Mouse (Mus musculus) ovary, adult 18-20 months (tissue): Measurements from ENCODE around the gene Zfp281.
A peak's percentile ranks its signal among the peaks of the same experiment; 100 is the strongest.

ENCODE experiments used
- DNase-seq: peaks from one replicate; pipeline ENCODE4 v3.0.0; 2022; ENCODE audit warnings: low spot score, mixed read lengths

The Zfp281 gene

DNA sequence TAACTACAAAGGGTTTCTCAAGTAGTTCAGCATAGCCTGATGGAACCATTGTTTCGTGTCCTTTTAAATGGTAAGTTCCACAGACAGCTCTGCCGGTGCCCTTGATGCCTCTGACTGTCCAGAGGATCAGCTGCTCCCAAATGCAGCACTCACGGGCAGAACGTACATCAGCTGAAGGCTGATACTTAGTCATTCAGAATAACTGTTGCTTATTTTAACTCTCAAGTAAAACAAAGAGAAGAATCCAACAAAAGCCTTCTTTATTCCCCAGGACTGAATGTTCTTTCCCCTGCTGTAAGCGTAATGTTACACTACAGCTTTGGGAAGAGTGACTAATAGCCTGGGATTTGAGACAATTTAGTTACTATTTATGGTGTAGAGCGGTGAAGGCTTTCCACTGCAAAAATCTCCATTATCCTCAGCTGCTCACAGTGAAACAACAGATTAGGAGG is 11.4 kb upstream of the Zfp281 start:
- no peak for DNase-seq

- DNase-seq, result no peak
Measured at GRCm38 (mm10) chr1:136614748-136615440, 9.8 kb upstream of the Zfp281 start.

DNA sequence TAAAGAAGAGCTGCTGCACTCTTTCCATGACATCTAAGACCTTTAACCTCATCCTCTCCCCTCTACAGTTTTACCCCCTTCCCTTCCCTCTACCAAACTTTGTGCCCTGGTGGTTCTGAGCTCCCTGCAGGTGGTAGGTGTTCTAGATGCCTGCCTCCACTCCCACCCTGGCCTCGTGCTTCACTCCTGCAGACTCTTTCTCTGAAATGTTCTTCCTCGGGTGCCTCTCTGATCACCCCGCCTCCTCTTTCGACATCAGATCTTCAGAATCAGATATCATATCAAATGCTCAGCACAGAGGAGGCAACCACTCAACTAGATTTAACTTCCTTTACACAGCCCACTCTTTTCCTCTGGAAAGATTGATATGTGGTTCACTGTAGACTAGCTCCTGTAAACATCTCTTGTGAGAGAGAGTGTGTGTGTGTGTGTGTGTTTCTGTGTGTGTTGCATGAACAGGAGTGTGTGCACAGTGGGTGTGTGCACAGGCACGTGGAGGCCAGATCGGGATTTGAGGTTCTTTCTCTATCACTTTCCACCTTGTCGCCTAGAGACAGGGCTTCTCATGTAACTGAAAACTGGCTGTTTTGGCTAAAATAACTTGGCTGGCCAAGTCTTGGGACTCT is 7.4 kb upstream of the Zfp281 start:
- no peak for DNase-seq

DNA sequence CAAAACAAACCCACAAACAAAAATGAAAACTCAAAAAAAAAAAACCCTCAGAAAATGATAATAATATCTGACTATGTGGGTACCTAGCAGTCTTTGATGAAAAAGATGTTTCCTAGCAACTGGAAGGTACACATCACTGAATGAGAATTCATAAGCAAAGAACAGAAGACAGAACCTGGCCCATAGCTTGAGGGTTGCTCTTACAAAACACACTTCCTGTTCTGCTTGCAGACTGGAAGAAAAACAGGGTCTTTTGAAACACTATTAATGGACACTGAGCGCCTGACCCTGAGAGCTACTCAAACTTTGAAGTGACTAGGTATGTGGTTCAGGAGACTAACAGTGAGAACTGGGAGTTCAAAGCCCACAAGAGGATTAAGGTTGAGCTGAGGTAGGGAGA is 6.1 kb upstream of the Zfp281 start:
- DNase-seq, result no peak

GRCm38 (mm10) chr1:136625019-136625895 is 556 bp downstream of the Zfp281 start:
- DNase-seq, result peak; percentile 7

DNA sequence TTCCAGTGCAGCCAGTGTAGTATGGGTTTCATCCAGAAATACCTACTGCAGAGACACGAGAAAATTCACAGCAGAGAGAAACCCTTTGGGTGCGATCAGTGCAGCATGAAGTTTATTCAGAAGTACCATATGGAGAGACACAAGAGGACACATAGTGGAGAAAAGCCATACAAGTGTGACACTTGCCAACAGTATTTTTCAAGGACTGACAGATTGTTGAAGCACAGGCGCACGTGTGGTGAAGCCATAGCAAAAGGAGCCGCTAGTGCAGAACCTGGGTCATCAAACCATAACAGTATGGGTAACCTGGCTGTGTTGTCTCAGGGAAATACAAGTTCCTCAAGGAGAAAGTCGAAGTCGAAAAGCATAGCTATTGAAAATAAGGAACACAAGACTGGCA is 1.4 kb downstream of the Zfp281 start:
- no peak for DNase-seq

DNA sequence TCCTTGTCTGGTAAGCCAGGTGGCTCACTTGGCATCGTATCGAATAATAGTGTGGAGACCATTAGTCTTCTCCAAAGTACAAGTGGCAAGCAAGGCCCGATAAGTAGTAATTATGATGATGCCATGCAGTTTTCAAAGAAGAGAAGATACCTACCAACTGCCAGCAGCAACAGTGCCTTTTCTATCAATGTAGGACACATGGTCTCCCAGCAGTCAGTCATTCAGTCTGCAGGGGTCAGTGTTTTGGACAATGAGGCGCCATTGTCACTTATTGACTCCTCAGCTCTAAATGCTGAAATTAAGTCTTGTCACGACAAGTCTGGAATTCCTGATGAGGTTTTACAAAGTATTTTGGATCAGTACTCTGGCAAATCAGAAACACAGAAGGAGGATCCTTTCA is 2.1 kb downstream of the Zfp281 start:
- no peak for DNase-seq

GRCm38 (mm10) chr1:136627591-136627990 is 2.9 kb downstream of the Zfp281 start:
- no peak for DNase-seq

- no peak for DNase-seq
Measured at GRCm38 (mm10) chr1:136632891-136633290, 8.2 kb downstream of the Zfp281 start.

DNA sequence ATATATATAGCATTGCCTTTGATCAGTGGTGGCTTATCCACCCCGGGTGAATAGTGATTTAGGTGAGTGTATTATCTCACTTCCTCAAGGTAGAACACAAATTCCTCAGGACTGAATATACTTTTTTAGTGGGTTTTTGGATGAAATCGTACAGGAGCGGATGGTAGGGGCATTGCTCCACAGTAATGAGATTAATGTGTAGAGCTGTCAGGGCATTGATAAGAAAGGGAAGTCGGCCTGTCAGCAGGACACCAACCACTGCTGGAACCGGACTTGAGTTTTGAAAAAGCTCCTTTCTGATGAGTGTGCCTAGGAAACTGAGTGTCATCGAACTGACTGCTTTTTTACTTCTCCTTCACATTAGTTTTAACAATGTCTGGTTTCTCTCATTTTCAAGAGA is 10.9 kb downstream of the Zfp281 start:
- no peak for DNase-seq

DNA sequence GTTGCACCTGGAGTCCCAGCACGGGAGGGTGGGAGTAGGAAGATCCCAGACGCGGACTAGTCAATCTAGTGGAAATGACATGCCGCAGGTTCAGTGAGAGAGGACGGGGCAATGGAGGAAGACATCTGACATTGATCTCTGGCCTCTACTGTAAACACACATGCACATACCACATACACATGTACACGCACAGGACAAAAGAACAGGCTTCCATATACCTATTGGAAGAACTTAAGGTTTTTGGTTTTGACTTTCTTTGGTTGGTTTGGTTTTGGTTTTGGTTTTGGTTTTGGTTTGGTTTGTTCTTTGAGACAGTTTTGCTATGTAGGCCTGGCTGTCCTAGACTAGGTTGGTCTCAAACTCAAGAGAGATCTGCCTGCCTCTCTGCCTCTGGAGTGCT is 12.2 kb downstream of the Zfp281 start:
- DNase-seq, result no peak

GRCm38 (mm10) chr1:136637696-136638095 is 13.0 kb downstream of the Zfp281 start:
- no peak for DNase-seq

DNA sequence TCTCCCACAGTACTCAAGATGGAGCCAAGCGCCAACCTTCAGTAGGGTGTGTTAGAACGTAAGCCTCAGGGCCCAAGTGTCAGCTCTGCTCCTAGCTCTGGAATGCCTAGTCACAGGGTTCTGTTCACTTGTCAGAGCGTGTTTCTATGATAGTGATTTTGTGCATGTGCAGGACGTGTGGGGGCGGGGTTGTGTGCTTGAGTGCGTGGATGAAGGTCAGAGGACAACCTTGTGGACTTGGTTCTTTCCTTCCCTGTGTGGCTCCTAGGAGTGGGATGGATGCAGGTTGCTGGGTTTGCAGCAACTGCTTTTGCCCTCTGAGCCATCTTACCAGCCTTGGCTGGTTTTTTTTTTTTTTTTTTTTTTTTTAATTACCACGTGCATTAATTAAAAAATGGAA is 13.5 kb downstream of the Zfp281 start:
- DNase-seq, result no peak

- DNase-seq, result no peak
Measured at GRCm38 (mm10) chr1:136638699-136639098, 14.0 kb downstream of the Zfp281 start.

DNA sequence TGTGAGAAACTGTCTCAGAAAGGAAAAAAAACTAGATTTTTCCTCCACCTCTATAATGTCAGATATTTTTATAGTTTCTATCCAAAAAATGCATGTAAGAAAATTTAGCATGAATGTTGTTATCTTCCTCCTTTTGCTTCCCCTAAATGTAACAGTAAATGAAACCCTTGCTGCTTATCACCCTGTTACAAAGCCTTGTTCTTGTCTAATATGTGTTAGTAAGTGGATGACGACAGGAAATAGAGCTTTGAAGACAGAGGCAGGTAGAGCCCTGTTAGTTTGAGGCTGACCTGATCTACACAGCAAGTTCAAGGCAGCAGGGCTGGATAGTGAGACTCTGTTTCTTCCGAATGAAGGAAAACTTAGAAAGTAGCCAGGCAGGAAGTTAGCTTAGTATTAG is 14.5 kb downstream of the Zfp281 start:
- no peak for DNase-seq

DNA sequence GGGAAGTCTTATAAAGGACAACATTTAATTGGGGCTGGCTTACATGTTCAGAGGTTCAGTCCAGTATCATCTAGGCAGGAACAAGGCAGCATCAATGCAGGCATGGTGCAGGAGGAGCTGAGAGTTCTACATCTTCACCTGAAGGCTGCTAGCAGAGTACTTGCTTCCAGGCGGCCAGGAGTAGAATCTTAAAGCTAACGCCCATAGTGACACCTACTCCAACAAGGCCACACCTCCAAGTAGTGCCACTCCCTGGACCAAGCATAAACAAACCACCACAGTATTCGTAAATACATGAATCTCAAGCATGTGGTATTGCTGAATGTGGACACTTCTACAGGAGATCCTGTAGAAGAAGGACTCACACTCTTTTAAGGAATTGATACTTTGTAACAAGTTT is 18.0 kb downstream of the Zfp281 start:
- DNase-seq, result no peak

DNA sequence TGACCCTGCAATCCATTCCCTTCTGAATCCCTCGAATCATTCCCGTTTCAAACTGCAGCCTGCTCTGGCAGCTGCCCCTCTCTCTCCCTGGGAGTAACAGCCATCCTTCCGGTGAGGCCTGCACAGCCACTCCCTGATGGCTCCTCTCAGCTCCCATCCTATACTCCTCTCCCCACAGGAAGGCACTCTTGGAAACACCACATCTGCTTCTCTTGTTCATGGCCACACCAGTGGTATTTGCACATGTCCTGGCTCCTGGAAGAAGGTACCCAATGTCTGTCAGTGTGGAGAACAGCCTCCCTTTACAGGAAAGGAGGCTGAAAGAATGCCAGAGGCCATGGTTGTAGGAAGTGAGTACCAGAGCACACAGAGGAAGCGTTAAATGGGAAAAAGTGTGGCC is 19.8 kb downstream of the Zfp281 start:
- DNase-seq, result no peak

GRCm38 (mm10) chr1:136645849-136646625 is 21.3 kb downstream of the Zfp281 start:
- DNase-seq, result no peak

GRCm38 (mm10) chr1:136652066-136652465 is 27.4 kb downstream of the Zfp281 start:
- no peak for DNase-seq

GRCm38 (mm10) chr1:136653526-136653925 is 28.8 kb downstream of the Zfp281 start:
- no peak for DNase-seq

DNA sequence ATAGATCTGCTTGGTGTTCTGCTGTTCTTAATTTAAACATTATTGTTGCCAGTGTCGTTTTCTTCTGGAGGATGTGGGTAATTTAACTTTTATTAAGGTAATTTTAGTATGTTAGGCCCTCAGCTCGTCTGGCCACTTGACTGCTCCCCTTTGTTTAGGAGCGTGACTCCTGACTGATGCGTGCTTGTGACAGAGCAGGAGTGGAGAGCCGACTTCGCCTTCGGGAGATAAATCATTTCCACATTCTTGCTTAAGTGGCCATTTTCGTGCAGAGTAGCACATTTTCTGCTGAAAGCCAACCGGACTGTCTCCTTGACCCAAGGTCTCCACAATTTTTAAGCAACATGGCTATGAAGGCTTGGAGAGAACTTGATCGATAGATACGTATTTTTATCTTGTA is 29.7 kb downstream of the Zfp281 start:
- no peak for DNase-seq

- no peak for DNase-seq
Measured at GRCm38 (mm10) chr1:136656619-136657018, 31.9 kb downstream of the Zfp281 start.
